Mouse (Mus musculus): Measurements from ENCODE around the gene Fbxo39. TPM values are rescaled to one million over a fixed set of nuclear protein-coding genes. Genes with fewer than 3 reads are reported as not detected.

Fbxo39 gene
- polyA plus RNA-seq, 1 experiment from 2014 or later: not detected

GRCm38 (mm10) chr11:72318026-72318425 is 3.8 kb downstream of the Fbxo39 start:
- peaks cover 0 to 3% of the 10 kb centered on the region in 2 experiments; a peak in 1 of 4 replicates for H3K4me1 ChIP-seq (ENCODE audit: control insufficient read depth in 2 of 2, insufficient read depth in 2 of 2, low read length in 2 of 2)
- whole genome bisulfite sequencing: 64% methylated on average over 5 of the region's 5 CpGs
- H3K36me3 ChIP-seq (ENCODE audit: control insufficient read depth, insufficient read depth, low read length): no peaks in the 10 kb centered on the region
- no peaks in the 10 kb centered on the region for H3K9me3 ChIP-seq (ENCODE audit: control insufficient read depth, low read length)
- H3K4me3 ChIP-seq (ENCODE audit: control insufficient read depth in 1 of 2, insufficient read depth in 1 of 2, low read depth in 1 of 2, low read length in 2 of 2): no peak overlapping the region
- H3K9ac ChIP-seq (ENCODE audit: low read length): no peak overlapping the region
- no peak for ATAC-seq (ENCODE audit: insufficient number of reproducible peaks, insufficient read depth, low FRiP score, low read depth)
- no peak overlapping the region for H3K27ac ChIP-seq (replicated peaks in 1 of 2; ENCODE audit: control insufficient read depth in 1 of 2, insufficient read depth in 1 of 2, low read depth in 2 of 2, low read length in 2 of 2)
- H3K4me2 ChIP-seq (ENCODE audit: low read length): no peak overlapping the region
- H3K27me3 ChIP-seq (ENCODE audit: control insufficient read depth, insufficient read depth, low read length): peaks cover 38% of the 10 kb centered on the region

- H3K27ac ChIP-seq (replicated peaks in 1 of 2; ENCODE audit: control insufficient read depth in 1 of 2, insufficient read depth in 1 of 2, low read depth in 2 of 2, low read length in 2 of 2): no peak overlapping the region
- no peak overlapping the region for H3K9ac ChIP-seq (ENCODE audit: low read length)
- ATAC-seq (ENCODE audit: insufficient number of reproducible peaks, insufficient read depth, low FRiP score, low read depth): no peak
- H3K36me3 ChIP-seq (ENCODE audit: control insufficient read depth, insufficient read depth, low read length): no peaks in the 10 kb centered on the region
- H3K4me1 ChIP-seq (ENCODE audit: control insufficient read depth in 2 of 2, insufficient read depth in 2 of 2, low read length in 2 of 2): no peaks in the 10 kb centered on the region
- 76% methylated on average over 3 of the region's 3 CpGs for WGBS
- no peak overlapping the region for H3K4me3 ChIP-seq (ENCODE audit: control insufficient read depth in 1 of 2, insufficient read depth in 1 of 2, low read depth in 1 of 2, low read length in 2 of 2)
- H3K27me3 ChIP-seq (ENCODE audit: control insufficient read depth, insufficient read depth, low read length): no peaks in the 10 kb centered on the region
- no peak overlapping the region for H3K4me2 ChIP-seq (ENCODE audit: low read length)
- no peaks in the 10 kb centered on the region for H3K9me3 ChIP-seq (ENCODE audit: control insufficient read depth, low read length)
Measured at GRCm38 (mm10) chr11:72324431-72324830, 10.2 kb downstream of the Fbxo39 start.

- H3K9ac ChIP-seq (ENCODE audit: low read length): no peak overlapping the region
- H3K4me1 ChIP-seq (ENCODE audit: control insufficient read depth in 2 of 2, insufficient read depth in 2 of 2, low read length in 2 of 2): no peaks in the 10 kb centered on the region
- no peak overlapping the region for H3K4me3 ChIP-seq (ENCODE audit: control insufficient read depth in 1 of 2, insufficient read depth in 1 of 2, low read depth in 1 of 2, low read length in 2 of 2)
- no peaks in the 10 kb centered on the region for H3K36me3 ChIP-seq (ENCODE audit: control insufficient read depth, insufficient read depth, low read length)
- no peaks in the 10 kb centered on the region for H3K27me3 ChIP-seq (ENCODE audit: control insufficient read depth, insufficient read depth, low read length)
- no peak for ATAC-seq (ENCODE audit: insufficient number of reproducible peaks, insufficient read depth, low FRiP score, low read depth)
- H3K4me2 ChIP-seq (ENCODE audit: low read length): no peak overlapping the region
- H3K27ac ChIP-seq (replicated peaks in 1 of 2; ENCODE audit: control insufficient read depth in 1 of 2, insufficient read depth in 1 of 2, low read depth in 2 of 2, low read length in 2 of 2): no peak overlapping the region
- H3K9me3 ChIP-seq (ENCODE audit: control insufficient read depth, low read length): no peaks in the 10 kb centered on the region
- WGBS: 74% methylated on average over 4 of the region's 4 CpGs
Measured at GRCm38 (mm10) chr11:72325701-72326100, 11.5 kb downstream of the Fbxo39 start.

- Histone ChIP-seq H3K27ac (replicated peaks in 1 of 2; ENCODE audit: control insufficient read depth in 1 of 2, insufficient read depth in 1 of 2, low read depth in 2 of 2, low read length in 2 of 2) (no peak overlapping the region), H3K4me1 (ENCODE audit: control insufficient read depth in 2 of 2, insufficient read depth in 2 of 2, low read length in 2 of 2) (no peaks in the 10 kb centered on the region), H3K4me3 (ENCODE audit: control insufficient read depth in 1 of 2, insufficient read depth in 1 of 2, low read depth in 1 of 2, low read length in 2 of 2) (no peak overlapping the region), H3K27me3 (ENCODE audit: control insufficient read depth, insufficient read depth, low read length) (no peaks in the 10 kb centered on the region), H3K36me3 (ENCODE audit: control insufficient read depth, insufficient read depth, low read length) (no peaks in the 10 kb centered on the region), H3K9ac (ENCODE audit: low read length) (no peak overlapping the region), H3K4me2 (ENCODE audit: low read length) (no peak overlapping the region), H3K9me3 (ENCODE audit: control insufficient read depth, low read length) (no peaks in the 10 kb centered on the region)
- WGBS: 81% methylated on average over 9 of the region's 9 CpGs
- ATAC-seq (ENCODE audit: insufficient number of reproducible peaks, insufficient read depth, low FRiP score, low read depth): no peak
Measured at GRCm38 (mm10) chr11:72332951-72333667, 18.9 kb downstream of the Fbxo39 start.

GRCm38 (mm10) chr11:72334653-72335052 is 20.4 kb downstream of the Fbxo39 start:
- Histone ChIP-seq H3K4me2 (ENCODE audit: low read length) (no peak overlapping the region), H3K4me3 (ENCODE audit: control insufficient read depth in 1 of 2, insufficient read depth in 1 of 2, low read depth in 1 of 2, low read length in 2 of 2) (no peak overlapping the region), H3K9me3 (ENCODE audit: control insufficient read depth, low read length) (no peaks in the 10 kb centered on the region), H3K36me3 (ENCODE audit: control insufficient read depth, insufficient read depth, low read length) (no peaks in the 10 kb centered on the region), H3K4me1 (ENCODE audit: control insufficient read depth in 2 of 2, insufficient read depth in 2 of 2, low read length in 2 of 2) (no peaks in the 10 kb centered on the region; a peak in 1 of 4 replicates), H3K27me3 (ENCODE audit: control insufficient read depth, insufficient read depth, low read length) (no peaks in the 10 kb centered on the region), H3K9ac (ENCODE audit: low read length) (no peak overlapping the region), H3K27ac (replicated peaks in 1 of 2; ENCODE audit: control insufficient read depth in 1 of 2, insufficient read depth in 1 of 2, low read depth in 2 of 2, low read length in 2 of 2) (no peak overlapping the region)
- ATAC-seq (ENCODE audit: insufficient number of reproducible peaks, insufficient read depth, low FRiP score, low read depth): no peak
- 80% methylated on average over 4 of the region's 4 CpGs for WGBS

- H3K27me3 ChIP-seq (ENCODE audit: control insufficient read depth, insufficient read depth, low read length): no peaks in the 10 kb centered on the region
- no peak overlapping the region for H3K27ac ChIP-seq (replicated peaks in 1 of 2; ENCODE audit: control insufficient read depth in 1 of 2, insufficient read depth in 1 of 2, low read depth in 2 of 2, low read length in 2 of 2)
- no peaks in the 10 kb centered on the region for H3K9me3 ChIP-seq (ENCODE audit: control insufficient read depth, low read length)
- H3K9ac ChIP-seq (ENCODE audit: low read length): no peak overlapping the region
- no peaks in the 10 kb centered on the region for H3K36me3 ChIP-seq (ENCODE audit: control insufficient read depth, insufficient read depth, low read length)
- WGBS: 67% methylated on average over 8 of the region's 8 CpGs
- no peak overlapping the region for H3K4me3 ChIP-seq (ENCODE audit: control insufficient read depth in 1 of 2, insufficient read depth in 1 of 2, low read depth in 1 of 2, low read length in 2 of 2)
- no peaks in the 10 kb centered on the region; a peak in 1 of 4 replicates for H3K4me1 ChIP-seq (ENCODE audit: control insufficient read depth in 2 of 2, insufficient read depth in 2 of 2, low read length in 2 of 2)
- H3K4me2 ChIP-seq (ENCODE audit: low read length): no peak overlapping the region
- no peak for ATAC-seq (ENCODE audit: insufficient number of reproducible peaks, insufficient read depth, low FRiP score, low read depth)
Measured at GRCm38 (mm10) chr11:72336726-72337125, 22.5 kb downstream of the Fbxo39 start.

GRCm38 (mm10) chr11:72338437-72338871 is 24.2 kb downstream of the Fbxo39 start:
- 54% methylated on average over 5 of the region's 5 CpGs for whole genome bisulfite sequencing

GRCm38 (mm10) chr11:72339716-72340115 is 25.5 kb downstream of the Fbxo39 start:
- Histone ChIP-seq H3K36me3 (ENCODE audit: control insufficient read depth, insufficient read depth, low read length) (no peaks in the 10 kb centered on the region), H3K4me1 (ENCODE audit: control insufficient read depth in 2 of 2, insufficient read depth in 2 of 2, low read length in 2 of 2) (no peaks in the 10 kb centered on the region; a peak in 2 of 4 replicates), H3K9me3 (ENCODE audit: control insufficient read depth, low read length) (no peaks in the 10 kb centered on the region), H3K27me3 (ENCODE audit: control insufficient read depth, insufficient read depth, low read length) (no peaks in the 10 kb centered on the region), H3K4me3 (ENCODE audit: control insufficient read depth in 1 of 2, insufficient read depth in 1 of 2, low read depth in 1 of 2, low read length in 2 of 2) (no peak overlapping the region), H3K9ac (ENCODE audit: low read length) (no peak overlapping the region), H3K4me2 (ENCODE audit: low read length) (no peak overlapping the region), H3K27ac (replicated peaks in 1 of 2; ENCODE audit: control insufficient read depth in 1 of 2, insufficient read depth in 1 of 2, low read depth in 2 of 2, low read length in 2 of 2) (no peak overlapping the region)
- ATAC-seq (ENCODE audit: insufficient number of reproducible peaks, insufficient read depth, low FRiP score, low read depth): no peak
- 82% methylated on average over 4 of the region's 4 CpGs for WGBS

More at GRCm38 (mm10) chr11:72338437-72338871, 24.2 kb downstream of the Fbxo39 start:
- no peak for ATAC-seq (ENCODE audit: insufficient number of reproducible peaks, insufficient read depth, low FRiP score, low read depth)
- H3K27ac ChIP-seq (replicated peaks in 1 of 2; ENCODE audit: control insufficient read depth in 1 of 2, insufficient read depth in 1 of 2, low read depth in 2 of 2, low read length in 2 of 2): no peak overlapping the region
- H3K4me1 ChIP-seq (ENCODE audit: control insufficient read depth in 2 of 2, insufficient read depth in 2 of 2, low read length in 2 of 2): no peaks in the 10 kb centered on the region; a peak in 2 of 4 replicates
- no peaks in the 10 kb centered on the region for H3K36me3 ChIP-seq (ENCODE audit: control insufficient read depth, insufficient read depth, low read length)
- H3K27me3 ChIP-seq (ENCODE audit: control insufficient read depth, insufficient read depth, low read length): no peaks in the 10 kb centered on the region
- no peak overlapping the region for H3K4me3 ChIP-seq (ENCODE audit: control insufficient read depth in 1 of 2, insufficient read depth in 1 of 2, low read depth in 1 of 2, low read length in 2 of 2)
- no peak overlapping the region for H3K4me2 ChIP-seq (ENCODE audit: low read length)
- no peak overlapping the region for H3K9ac ChIP-seq (ENCODE audit: low read length)
- H3K9me3 ChIP-seq (ENCODE audit: control insufficient read depth, low read length): no peaks in the 10 kb centered on the region

Measured in heart, embryonic 14.5 days (tissue).